Mouse (Mus musculus) lung, postnatal 10 days (tissue): ENCODE results near the gene Lhfpl3.

Experiments used
- DNase-seq: peaks from one replicate; pipeline ENCODE4 v3.0.0; 2021

Lhfpl3 gene

DNA sequence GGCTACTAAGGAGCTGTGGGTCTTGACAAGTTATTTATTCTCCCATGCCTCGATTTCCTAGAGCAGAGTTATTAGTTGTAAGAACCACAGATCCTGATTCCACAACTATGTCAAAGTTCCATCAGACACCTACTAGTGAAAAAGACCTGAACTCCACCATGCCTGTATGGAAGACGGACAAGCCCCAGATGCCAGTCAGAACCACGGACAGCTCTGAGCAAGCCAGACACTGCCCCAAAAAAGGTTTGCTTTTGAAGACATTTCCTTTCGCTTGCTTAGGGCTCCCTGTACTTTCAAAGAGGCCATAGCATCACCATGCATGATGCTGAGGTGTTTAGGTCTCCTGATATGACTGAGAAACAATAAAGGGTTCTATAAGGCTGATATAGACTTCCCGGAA lies 197.4 kb downstream of the Lhfpl3 start:
- no peak for DNase-seq

DNA sequence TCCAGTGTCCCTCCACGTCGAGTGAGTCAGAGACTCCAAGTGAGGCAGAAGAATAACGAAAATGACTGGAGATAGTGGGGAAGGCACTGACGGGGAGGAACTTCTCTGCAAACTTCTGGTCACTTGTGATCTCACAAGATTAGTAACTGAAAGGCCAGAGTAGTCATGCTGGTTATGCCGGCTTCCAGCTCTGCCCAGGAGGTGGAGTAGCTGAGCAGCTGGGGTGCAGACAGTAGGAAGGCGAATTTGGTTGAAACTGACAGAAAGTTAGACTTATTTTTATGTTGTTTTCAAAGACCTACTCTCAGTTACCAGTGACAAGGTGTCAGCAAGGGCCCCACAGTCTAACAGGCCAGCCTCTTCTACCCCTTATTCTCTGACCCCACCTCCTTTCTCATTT lies 217.4 kb downstream of the Lhfpl3 start:
- DNase-seq, result no peak

DNA sequence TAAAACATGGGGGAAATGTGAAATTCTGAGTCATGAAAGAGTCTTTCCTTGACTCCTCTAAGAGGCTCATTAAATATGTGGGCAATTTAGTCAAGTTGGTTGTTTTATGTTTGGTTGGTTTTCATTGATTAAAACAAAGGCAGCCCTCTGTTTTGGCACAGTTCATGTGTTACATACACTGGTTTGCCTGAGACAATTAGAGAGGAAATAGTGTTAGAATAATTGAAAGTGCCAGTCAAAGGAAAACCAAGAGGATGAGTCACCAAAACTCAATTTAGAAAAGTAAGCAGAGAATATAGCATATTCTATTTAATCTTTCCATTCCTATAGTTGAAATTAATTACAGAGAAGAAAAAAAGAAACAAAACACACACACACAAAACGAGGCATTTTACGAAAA lies 240.9 kb downstream of the Lhfpl3 start:
- no peak for DNase-seq

DNA sequence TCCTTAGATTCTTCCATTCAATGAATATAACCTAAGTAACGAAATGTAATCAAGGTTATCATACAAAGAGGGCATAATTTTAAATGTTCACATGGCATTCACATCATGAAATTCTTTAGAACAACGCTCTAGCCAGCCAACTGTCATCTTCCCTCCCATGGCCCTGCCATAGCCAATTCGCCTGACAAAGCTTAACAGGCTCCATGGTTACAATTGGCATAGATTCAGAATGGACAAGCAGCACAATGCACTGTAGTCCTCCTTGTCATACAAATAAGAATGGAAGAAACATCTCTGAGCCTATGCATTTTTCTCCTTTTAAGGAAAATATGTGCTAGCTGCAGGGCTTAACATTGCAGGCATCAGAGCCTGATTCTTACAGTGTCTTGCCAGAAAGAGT lies 254.0 kb downstream of the Lhfpl3 start:
- DNase-seq, result no peak

DNA sequence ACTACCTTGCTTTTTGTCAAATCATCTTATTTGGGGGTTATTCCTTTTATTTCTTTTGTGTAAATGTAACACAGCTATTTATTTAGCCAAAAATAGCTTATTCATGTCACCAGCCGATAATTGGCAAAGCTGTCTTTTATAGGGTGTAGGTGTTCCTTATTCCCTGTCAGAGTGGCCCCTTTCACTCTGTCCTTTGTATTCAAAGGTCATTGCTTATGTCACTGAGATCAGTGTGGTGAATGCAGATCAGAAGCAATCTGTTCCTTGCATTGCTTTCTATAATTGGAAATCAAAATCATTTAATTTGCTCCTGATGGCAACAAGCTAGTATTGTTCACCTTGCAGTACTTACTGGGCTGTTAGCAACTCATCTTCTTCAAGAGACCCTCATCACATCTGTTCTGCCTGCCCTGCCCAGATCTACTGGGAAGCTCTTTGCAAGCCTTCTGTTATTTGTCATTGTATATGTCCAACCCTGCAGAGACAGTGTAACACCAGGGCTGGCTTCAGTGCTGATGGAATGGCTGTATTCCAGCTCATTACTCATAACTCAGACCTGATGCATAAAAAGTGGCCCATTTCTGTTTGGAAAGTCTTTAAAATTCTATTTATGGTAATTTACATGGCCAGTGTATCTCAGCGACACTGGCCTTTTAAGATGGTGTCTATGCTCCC lies 257.4 kb downstream of the Lhfpl3 start:
- DNase-seq, result no peak

DNA sequence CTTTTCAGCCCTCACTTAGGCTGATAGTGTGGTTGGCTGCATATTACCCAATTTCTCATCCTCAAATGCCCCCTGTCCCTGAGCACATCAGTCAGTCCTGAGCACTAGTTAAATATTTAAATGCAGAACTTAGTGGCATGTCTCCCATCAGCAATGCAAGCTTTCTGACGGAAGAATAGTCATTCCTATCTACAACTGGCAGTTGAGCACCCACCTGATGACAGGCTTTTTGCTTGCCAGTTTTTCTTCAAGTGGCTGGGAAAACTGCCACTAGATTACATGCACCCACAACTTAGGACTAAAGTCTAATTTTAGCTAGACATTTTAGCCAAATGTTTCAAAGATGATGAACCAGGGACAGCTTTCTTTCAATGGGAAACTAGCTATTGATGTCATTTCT lies 260.3 kb downstream of the Lhfpl3 start:
- DNase-seq, result no peak

DNA sequence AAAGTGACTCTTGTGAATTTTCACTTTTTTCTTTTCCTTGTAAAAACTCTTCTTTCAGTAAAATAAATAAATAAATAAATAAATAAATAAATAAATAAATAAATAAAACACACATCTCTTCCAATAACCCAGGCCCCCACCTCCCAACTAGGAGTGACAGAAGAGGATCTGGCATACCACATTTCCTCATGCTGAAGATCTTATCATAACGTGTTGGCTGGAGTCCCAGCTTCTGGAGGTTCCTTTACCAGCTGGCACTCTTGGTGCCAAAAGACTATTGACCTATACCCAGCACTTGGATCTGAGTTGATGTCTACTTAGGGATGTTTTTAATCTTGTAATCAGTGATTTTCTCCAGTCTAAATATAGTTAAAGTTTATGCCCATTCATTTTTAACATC lies 264.6 kb downstream of the Lhfpl3 start:
- peak; percentile 31 for DNase-seq

DNA sequence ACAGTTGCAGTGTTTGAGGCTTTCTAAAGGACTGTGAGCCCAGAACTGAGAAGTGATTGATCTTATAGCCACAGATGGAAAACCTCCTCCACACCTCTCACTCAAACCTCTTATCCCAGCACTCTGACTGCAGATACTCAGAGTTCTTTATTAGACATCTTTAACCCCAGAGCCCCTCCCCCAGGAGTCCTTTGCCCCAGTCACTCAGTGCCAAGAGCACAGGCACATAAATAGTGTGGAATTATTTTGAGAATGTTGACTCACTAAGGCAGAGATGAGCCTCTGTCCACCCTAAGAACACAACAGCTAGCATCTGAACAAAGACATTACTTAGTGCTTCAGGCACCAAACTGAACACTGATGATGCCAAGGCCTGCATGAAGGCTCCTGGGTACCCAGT lies 268.1 kb downstream of the Lhfpl3 start:
- DNase-seq, result no peak

DNA sequence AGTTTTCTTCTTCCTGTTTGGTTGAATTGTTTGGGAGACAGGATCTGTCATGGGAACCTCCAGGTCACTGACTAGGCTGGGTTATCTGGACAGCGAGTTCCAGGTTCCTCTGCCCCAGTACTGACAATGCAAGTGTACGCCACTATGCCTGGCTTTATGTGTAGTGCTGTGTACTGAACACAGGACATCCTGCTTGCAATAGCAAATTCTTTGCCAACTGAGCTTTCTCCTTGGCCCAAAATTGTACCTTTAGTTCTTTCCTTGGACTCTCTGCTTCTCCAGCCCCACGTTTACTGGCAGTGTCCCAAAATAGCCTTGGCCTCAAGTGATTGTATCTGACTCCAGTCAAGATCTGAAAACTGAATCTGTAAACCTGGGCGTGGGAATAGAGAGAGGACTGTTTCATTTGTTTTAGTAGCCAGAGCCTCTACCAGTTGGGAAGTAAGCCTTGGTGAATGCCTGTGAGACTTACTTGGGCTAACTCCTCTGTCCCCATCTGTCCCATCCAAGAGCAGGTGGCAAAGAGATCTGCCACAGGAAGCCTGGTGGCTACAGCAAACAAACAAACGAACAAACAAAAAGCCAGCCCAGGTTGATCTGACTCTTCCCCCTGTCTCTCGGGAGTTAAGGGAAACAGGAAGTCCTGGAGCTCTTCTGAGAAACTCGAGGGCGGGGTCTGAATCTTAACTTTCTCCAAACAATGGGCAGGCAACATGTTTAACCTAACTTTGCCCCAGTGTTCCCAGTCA lies 269.9 kb downstream of the Lhfpl3 start:
- DNase-seq, result peak; percentile 27

DNA sequence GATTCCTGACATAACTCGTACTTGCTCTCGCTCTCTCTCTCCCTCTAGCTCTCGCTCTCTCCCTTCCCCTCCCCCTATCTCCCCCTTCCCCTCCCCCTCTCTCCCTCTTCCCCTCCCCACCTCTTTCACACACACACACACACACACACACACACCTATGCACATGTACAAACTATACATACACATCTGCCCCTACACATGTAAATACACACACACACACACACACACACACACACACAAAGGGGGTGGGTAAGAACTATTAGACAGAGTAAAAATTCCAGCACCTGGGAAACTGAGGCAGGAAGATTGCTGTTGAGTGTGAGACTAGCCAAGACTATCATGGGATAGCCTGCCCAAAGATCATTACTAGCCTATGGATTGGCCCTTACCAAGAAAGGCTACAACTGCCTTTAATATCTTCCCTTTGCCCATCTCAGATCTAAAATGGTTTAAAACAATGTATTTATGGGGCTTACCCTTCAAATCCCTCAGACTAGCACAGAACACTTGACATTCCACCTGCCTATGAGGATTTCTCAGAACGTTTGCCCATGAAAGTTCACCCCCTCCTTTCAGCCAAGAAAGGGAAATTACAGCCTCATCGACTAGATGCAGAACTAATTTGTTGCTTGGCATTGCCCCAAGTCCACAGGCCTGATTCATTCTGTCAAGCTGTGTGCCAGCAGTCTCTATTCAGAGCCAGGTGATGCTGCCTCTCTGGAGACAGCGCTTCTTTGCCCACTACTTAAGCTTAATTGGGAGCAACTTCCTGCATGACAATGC lies 289.3 kb downstream of the Lhfpl3 start:
- no peak for DNase-seq

DNA sequence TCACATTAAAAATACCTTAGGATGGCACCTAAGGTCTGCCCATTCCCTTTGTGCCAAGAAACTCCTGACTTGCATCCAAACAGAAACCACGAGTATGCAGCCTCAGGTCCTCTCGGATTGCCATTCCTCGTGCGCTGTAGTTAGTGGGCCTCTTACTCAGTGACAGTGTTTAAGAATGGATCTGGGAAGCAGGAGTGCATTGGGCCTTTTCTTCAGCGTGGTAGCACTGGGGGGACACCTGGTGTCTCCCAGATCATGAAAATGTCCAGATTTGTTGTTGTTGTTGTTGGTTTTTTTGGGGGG lies 289.8 kb downstream of the Lhfpl3 start:
- DNase-seq, result no peak

DNA sequence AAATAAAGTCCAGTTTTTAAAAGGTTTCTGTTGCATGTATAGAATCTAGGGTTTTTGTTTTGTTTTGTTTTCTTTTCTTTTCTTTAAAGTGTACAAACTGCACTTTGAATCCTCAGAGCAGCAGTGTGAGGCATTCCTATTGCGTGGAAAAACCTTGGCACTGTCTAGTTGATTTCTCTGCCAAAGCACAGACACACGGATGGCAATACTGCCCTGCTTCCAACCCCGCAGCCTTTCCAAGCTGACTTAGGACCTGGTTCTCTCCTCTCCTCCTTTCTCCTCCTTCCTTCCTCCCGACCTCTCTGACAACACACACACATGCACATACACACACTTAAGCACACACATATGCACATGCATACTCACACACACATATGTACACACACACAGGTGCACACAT lies 294.6 kb downstream of the Lhfpl3 start:
- DNase-seq, result no peak

DNA sequence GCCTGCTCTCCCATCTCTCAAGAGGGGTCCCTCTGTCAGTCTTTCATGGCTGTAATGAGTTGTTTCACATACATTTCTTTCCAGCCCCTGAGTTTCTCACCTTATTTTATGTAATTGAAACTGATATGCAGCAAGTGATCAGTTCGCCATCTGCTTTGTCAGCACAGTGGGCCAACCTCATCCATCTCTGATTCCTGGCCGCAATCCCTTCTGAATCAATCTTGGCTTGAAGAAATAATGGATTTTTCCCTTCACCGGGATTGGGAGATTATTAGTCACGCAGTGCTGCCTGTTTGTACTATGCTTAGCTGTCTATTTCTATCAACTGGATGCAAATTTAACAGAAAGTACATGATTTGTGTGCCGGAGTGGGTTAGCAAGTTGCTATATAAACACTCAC lies 297.0 kb downstream of the Lhfpl3 start:
- DNase-seq, result no peak

DNA sequence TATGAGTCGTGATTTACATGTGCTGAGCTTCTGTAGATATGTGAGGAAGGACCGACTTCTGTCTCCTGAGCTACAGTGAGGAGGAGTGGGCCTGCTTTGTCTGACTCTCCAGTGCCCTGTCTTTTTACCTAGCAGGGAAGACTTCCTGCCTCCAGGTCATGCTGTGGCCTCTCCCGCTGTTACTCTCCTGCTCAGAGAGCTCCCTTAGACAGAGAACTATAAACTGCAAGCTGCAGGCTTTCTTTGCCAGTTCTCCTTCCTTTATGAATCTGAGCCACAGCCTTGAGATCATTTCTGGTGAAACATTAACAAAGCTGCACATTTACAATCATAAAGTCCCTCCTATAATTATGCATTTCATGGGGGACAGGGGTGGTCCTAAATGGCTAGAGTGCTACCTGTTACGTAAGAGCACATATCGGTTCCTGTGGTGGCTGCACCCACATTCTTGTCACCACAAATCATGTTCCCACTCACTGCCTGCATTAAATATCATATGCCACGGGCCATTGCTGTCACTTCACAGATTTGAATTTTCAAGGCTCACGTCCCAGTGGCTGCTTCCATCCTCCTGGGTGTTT lies 303.3 kb downstream of the Lhfpl3 start:
- DNase-seq, result no peak

DNA sequence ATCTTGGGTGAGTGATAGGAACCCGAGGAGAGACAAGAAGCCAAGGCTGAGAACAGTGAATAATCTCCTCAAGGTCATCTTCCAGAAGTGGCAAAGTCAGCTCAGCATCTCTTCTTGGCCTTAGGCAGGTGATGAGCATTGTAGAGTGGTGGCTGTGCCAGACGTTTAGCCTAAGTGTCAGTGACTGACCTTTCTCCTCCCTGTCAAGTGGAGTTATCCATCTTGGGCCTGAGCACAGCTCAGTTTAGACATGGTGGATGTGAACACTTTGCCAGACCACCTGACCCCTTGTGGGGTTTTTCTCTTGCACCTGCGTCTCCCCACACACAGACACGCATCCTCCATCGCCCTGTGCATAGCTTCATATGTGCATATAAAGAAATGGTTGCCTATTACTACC lies 305.6 kb downstream of the Lhfpl3 start:
- no peak for DNase-seq

DNA sequence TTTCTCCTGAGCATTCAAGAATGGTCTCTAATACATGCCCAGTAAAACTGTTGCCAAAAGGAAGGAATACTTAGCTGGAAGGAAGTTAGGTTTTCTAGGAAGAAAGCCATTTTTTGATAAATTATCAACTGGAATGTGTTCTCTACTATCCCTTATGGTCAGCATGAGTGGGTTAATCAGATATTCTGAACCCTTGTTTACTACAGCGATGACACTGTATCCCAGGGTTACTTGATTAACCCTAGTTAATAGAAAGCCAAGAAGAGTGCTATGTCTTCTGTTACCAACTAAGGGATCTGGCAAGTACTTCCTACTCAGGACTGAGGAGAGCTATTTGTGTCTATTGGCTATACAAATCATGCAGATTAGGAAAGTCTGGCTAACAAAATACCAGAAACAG lies 349.0 kb downstream of the Lhfpl3 start:
- no peak for DNase-seq

DNA sequence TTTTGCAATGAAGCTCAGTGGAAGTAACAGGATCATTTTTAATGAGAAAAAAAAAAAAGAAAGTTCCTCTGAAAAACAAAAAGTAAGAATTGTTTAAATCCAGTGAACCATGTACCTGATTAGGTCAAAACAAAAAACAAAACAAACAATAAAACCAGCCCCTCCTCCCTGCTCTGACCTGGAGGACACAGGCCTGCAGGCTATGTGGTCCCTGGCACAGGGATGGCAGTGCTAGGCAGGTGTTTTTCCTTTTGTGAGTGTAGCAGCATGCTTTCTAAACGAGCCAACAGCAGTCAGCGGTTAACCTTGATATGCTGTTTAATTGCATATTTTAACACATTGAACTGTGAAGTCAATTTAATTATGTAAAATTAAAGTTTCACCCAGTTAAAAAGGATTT lies 360.7 kb downstream of the Lhfpl3 start:
- no peak for DNase-seq

DNA sequence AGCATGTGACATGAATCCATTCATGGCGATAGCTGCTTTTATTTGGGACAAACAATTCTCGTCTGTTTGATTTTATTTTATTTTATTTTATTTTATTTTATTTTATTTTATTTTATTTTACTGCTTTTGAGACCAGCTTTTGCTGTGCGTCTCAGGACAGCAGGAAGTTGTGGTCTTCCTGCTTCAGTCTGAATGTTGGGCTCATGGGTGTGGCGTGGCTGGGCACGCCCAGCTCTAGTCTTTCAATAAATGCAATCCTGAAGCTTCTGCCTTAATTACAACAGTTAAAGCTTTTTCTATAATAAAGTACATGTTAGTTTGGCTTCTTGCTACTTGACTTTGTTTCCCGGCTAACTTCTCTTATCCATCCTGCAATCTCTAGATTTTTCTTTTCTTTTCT lies 365.4 kb downstream of the Lhfpl3 start:
- DNase-seq, result no peak

DNA sequence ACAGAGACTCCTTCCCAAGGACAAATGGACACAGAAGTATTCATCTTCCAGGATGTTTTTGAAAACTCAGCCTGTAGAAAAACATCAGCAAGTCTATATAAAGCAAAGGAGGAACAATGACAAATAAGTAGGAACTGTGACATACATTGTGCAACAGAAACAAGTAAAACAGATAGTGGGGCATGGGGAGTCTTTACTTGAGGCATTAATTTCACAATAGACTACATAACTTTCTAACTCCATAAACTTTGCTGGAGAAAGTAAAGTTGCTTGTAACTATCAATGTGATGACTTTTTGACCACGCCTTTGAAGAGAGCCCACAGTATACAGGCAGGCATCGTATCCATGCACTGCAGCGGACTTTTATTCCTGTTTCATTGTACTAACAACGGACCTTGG lies 368.4 kb downstream of the Lhfpl3 start:
- no peak for DNase-seq

DNA sequence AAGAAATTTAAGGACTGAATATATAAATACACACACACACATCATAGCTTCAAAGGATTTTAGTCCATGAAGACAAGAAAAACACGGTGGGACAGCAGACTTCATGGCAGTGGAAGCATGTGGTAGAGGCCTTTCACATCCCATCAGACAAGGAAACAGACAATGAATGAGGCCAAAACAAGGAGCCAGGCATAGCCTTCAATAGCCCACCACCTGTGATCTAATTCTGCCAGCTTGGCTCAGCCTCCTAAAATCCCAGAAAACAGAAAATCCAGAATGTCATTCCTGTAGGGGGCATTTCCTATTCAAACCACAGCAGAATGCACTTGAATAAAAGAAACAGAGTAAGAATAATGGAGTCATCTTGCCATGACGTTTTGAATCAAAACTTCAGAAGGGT lies 381.0 kb downstream of the Lhfpl3 start:
- DNase-seq, result no peak

DNA sequence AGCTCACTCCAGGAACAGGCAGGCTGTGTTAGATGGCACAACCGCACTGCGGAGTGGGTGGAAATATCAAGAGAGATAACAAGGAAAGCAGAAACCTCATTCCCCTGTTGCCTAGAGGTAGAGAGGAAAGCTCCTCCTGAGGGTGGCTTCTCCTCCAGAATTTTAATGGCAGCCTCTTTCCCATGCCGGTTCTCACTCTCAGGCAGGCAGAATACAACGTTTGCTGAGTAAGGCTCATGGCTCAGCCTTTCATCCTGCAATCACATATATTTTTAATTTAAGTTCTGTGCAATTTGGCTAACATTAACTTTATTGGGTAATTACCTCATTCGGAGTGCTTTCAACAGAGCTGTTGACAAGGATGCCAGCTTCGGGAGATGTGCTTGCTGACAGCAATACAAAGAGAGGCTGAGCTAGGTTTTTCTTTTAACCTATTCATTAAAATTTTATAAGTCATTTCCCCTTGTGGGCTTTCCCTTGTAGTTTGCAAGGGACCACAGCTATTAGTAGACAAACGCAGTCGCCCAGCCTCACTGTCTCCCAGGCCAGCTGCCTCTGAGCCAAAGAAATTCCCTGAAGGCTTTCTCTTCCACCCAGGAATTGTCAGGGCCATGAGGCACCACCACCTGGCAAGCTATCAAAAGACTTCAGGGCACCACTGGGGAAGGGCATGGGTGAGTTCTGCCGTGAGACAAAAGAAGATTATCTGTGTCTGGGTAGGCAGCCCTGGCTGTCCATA lies 394.5 kb downstream of the Lhfpl3 start:
- DNase-seq, result no peak

DNA sequence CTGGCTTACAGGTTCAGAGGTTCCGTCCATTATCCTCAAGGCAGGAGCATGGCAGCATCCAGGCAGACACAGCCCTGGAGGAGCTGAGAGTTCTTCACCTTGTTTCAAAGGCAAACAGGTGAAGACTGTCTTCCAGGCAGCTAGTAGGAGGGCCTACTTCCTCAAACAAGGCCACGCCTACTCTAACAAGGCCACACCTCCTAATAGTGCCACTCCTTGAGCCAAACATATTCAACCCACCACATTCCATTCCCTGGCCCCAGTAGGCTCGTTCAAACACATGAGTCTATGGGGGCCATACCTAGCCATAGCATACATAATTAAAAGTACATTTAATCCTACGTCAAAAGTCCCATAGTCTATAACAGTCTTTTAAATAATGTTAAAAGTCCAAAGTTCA lies 407.4 kb downstream of the Lhfpl3 start:
- no peak for DNase-seq

DNA sequence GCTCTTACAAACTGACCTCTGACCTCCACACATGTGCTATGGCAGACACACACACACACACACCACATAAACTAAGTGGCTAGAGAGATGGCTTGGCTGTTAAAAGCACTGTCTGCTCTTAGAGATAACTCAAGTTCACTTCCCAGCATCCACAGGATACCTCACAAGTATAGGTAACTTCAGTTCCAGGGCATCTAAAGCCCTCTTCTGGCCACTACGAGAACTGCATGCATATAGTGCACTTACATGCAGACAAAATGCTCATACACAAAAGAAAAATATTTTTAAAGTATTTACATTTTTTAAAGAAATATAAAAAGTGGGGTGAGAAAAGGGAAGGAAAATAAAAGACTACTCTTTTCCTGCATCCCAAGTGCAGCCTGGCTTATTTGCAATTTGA lies 408.6 kb downstream of the Lhfpl3 start:
- no peak for DNase-seq
